Mouse (Mus musculus): Measurements from ENCODE around the gene Patj.

Gene Patj

DNA sequence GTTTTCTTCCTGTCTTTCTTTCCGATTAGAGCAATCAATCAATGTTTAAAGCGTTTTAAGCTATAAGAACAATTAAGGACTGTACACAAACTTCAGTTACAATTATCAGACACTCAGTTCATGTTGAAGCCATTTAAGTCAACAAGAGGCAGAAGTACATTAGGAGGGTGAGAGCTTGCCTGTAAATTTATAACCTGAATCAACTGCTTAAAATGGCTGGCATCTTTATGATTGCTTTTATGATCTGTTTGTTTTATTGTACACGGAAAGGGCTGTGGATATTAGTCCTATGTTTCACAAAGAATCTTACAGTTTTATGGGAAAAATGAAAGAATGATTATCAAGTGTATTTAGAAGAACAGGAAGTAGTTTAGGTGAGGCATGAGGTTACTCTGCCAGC, 45.7 kb downstream of the Patj start:
- in situ Hi-C loops (cut with MboI; ENCODE audit: unreplicated experiment in 2 of 2), result loop anchor here (5.0 to 25.0 kb wide), 6 partner anchors 109 to 1736 kb away; no protein-coding TSS in a partner anchor

DNA sequence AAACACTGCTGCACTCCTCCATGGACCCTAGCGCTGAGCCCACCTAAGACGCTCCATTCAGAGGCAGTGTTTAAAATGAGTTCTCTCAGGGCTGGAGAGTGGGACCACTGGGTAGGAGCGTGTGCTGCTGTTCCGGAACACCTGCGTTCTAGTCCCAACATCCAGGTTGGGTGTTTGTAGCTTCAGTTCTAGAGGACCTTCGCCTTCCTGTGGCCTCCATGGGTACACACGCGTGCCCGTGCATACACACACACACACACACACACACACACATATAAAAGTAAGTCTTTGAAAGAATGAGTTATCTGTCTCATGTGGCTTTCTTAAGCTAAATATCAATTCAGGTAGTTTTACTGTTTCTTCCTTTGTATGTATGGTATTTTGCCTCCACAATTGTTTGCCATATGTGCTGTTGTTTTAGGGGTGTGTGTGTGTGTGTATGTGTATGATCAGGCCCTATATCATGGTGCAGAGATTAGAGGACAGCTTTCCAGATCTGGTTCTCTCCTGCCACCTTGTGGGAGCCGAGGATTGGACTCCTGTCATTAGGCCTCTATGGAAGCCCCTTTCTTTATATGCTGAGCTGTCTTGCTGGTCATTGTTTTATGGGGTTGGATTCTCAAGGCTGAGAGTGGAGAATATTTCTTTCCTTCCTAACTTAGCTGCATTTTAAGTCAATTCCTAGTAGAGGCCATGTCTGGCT, 49.0 kb downstream of the Patj start:
- in situ Hi-C loops (cut with MboI; ENCODE audit: unreplicated experiment in 2 of 2), result loop anchor here (5.0 to 25.0 kb wide), 7 partner anchors 112 to 1740 kb away; no protein-coding TSS in a partner anchor

DNA sequence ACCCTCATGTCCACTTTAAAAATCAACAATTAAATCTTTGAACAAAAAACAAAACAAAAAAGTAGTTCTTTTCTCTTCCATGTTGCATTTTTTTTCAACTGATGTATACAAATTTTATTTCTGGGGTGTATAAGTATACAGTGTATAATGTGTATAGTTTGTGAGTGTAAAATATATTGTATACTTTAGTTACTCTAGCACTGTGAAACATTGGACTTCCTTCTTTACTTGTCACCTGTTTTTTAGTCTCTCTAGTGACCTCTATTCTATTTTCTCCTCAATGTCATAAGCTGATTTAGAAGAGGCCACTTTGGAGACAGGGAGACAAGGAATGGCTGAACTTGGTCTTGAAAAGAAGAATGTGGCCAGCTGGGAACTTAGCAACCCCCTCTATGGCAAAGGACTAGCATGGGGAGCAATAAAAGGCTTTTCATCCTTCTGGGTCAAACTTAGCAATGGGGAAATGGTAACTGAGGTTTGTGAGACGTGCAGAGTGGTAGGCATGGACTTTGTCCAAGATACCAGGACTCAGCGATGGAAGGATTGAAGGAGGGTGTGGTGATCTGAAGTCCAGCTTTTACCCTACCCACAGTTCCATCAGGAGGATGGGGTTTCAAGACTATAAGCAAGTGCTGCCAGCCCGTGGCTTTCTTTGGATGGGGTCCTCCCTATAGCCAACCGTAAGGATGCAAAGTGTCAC, 54.1 kb downstream of the Patj start:
- in situ Hi-C loops (cut with MboI; ENCODE audit: unreplicated experiment in 2 of 2), result loop anchor here (5.0 to 25.0 kb wide), 6 partner anchors 125 to 1745 kb away; partner anchors contain the start of gene Atg4c (in 1 of the 2)

DNA sequence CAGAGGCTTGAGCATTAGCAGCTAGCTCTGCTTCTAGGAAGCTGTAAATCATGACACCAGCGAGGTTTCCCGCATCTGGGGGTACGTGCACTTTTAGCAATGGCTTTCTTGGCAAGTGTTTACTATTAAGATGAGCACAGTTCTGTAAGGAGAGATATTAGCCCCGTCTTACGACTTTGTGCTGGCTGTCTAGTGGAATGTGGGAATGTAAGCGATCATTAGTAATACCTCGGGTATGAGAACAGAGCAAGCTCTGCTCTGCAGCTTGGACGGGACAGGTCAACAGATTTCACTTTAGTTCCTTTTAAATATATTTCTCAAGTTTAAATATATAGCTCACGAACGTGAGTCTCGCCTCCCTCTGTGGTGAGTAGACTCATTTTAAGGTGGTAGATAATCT, 54.7 kb downstream of the Patj start:
- in situ Hi-C loops (cut with MboI; ENCODE audit: unreplicated experiment in 2 of 2), result loop anchor here in 1 of 2 experiments (25.0 kb wide), 1 partner anchor 737 kb away; the partner anchor contains the start of gene Atg4c

DNA sequence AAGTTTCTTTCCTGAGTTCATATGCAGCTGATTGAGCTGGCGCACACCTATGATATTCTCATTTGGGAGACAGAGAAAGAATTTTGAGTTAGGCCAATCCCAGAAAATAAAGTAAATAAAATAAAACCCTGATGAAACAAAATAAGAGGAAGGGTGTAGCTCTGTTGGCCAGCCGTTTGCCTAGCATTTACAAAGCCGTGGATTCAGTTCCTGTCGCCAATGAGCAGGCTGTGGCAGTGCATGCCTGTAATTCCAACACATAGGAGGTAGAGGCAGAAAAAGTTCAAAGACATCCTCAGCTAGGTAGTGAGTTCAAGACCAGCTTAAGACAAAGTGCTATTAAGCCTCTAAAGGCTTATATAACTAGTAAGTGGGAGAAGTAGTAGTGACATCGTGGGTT, 55.2 kb downstream of the Patj start:
- in situ Hi-C loops (cut with MboI; ENCODE audit: unreplicated experiment in 2 of 2), result loop anchor here in 1 of 2 experiments (25.0 kb wide), 1 partner anchor 736 kb away; the partner anchor contains the start of gene Atg4c

DNA sequence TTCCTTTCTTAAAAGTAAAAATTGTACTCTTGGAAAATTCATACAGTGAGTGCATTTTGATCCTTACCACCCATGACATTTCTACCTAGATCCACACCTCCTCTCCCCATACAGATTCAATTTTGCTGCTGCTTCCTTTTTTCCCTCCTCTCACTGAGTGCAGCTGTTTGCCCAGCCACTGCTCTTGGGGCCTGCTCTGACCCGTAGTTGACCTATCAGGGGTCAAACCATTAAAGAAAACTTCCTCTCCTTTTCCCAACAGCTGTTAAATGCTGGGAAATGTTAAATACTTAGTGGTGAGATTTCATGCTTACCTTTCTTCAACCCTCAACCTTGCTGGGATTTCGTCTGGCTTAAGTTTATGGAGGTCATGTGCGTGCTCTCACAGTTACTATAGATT, 55.7 kb downstream of the Patj start:
- in situ Hi-C loops (cut with MboI; ENCODE audit: unreplicated experiment in 2 of 2), result loop anchor here in 1 of 2 experiments (25.0 kb wide), 1 partner anchor 736 kb away; the partner anchor contains the start of gene Atg4c

DNA sequence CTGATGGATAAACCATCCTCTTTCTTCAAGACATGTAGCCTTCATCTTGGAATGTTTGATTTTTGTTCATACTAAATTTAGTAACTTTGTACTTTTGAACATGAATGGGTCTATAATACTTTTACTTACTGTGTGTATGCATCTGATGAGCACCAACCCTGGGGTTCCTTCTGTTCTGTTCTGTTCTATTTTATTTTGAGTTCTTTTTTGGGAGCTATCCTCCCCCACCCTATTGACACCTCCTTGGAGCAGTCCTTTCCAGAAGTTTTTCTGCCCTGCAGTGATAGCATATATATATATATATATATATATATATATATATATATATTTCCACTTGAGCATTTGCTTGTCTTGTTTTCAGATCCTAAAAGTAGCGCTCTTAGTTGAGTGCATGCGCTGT, 57.1 kb downstream of the Patj start:
- in situ Hi-C loops (cut with MboI; ENCODE audit: unreplicated experiment in 2 of 2), result loop anchor here in 1 of 2 experiments (25.0 kb wide), 1 partner anchor 735 kb away; the partner anchor contains the start of gene Atg4c

DNA sequence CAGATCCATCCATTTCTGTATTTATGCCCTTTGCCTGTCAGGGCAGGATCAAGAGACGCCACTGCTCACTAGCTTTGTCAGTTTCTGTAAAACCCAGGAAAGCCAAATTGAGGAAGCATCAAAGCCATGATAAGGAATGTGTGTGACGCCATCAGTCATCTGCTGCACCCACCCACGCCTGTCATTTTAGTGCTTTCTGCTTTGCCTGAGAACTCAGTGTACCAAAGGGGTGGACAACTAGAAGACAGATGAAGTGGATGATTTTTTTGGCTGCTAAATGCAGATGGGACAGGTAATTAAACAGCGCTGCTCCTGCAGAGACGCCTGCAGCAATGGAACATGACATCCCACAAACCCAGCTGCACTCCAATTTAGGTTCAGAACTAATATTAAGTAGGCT, 57.6 kb downstream of the Patj start:
- in situ Hi-C loops (cut with MboI; ENCODE audit: unreplicated experiment in 2 of 2), result loop anchor here in 1 of 2 experiments (25.0 kb wide), 1 partner anchor 734 kb away; the partner anchor contains the start of gene Atg4c

DNA sequence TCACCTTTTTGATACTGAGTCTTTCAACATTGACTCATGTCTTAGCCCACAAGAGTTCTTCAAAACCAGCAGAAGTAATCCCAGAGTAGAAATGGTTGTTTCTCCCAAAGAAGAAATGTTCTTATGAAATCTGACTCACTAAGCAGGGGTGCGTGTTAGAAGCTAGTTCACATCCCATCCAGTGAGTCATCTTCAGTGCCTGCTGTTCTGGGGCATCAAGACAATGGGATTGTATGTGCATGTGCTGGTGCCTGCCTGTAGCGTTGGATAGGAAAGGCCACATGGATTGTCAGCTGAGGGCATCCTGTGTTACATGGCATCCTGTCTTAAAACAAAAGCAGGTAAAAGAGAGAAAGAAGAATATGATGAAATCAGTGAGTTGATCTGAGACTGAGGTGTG, 59.8 kb downstream of the Patj start:
- in situ Hi-C loops (cut with MboI; ENCODE audit: unreplicated experiment in 2 of 2), result loop anchor here in 1 of 2 experiments (25.0 kb wide), 1 partner anchor 732 kb away; the partner anchor contains the start of gene Atg4c

DNA sequence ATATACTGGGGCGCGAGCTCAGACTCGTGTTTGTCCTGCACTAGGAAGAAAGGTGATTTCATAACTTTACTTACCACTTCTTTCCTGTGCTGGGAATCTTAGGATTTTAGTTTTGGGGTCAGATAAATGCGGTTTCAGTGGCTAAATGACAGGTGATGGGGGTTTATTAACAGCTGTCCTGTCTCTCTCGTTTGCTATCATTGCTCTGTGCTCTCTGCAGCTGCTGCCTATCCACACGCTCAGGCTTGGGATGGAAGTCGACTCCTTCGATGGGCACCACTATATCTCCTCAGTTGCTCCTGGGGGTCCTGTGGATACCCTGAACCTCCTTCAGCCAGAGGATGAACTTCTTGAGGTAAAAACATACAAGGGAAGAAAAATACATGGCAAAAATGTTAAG, 60.3 kb downstream of the Patj start:
- in situ Hi-C loops (cut with MboI; ENCODE audit: unreplicated experiment in 2 of 2), result loop anchor here in 1 of 2 experiments (25.0 kb wide), 1 partner anchor 731 kb away; the partner anchor contains the start of gene Atg4c

DNA sequence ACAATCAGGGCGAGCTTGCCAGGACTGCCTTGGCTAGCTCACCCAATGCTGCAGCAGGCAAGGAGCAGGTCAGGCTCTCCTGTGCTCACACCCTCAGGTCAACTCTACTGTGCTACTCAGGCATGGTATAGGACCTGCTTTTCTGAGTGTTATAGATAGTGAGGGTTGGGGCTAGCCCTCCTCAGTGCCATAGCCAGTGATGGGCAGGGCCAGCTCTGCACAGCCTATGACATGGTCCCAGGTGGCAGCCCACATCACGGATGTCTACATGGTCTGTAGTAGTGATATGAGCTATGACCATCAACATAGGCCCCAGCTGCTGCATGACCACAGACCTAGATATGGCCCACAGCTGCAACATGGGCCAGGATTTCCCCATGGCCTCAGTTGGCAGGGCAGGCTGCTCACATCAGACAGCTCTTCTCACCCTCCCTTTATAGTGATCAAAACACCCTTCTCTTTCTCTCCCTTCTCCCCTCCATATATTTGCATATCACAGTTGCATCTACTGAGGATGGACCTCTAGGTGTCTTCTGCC, 66.3 kb downstream of the Patj start:
- in situ Hi-C loops (cut with MboI; ENCODE audit: unreplicated experiment in 2 of 2), result loop anchor here in 1 of 2 experiments (25.0 kb wide), 1 partner anchor 725 kb away; the partner anchor contains the start of gene Atg4c

DNA sequence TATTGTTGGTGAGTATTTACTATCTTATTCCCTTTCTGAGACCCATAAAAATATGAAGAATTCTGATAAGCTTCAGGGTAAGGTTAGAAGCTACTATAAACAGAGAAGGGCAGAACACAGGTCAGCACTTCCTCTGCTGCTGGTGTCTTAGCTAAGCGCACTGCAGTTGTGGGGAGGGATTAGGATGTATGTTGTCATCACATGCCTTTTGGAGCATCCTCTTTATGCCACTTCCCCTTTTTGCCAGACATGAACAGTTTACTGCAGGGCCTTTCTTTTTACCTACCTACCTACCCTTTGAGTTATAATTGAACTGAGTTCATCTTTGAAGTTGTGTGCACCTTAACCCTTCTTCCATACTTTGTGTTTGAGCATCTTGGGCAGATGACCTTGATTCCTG, 69.9 kb downstream of the Patj start:
- in situ Hi-C loops (cut with MboI; ENCODE audit: unreplicated experiment in 2 of 2), result loop anchor here in 1 of 2 experiments (25.0 kb wide), 1 partner anchor 722 kb away; the partner anchor contains the start of gene Atg4c

DNA sequence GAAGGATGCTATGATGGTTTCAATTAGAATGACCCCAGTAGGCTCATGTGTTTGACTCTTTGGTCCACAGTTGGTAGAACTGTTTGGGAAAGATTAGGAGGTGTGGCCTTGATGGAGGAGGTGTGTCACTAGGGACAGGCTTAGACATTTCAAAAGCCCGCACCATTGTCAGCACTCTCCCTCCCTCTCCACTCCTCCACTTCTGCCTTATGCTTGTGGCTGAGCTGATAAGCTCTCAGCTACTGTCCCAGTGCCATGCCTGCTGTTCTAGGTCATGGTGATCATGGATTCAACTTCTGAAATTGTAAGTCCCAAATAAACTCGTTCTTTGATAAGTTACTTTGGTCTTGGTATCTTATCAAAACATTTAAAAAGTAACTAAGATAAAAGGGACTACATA, 70.3 kb downstream of the Patj start:
- in situ Hi-C loops (cut with MboI; ENCODE audit: unreplicated experiment in 2 of 2), result loop anchor here in 1 of 2 experiments (25.0 kb wide), 1 partner anchor 721 kb away; the partner anchor contains the start of gene Atg4c

DNA sequence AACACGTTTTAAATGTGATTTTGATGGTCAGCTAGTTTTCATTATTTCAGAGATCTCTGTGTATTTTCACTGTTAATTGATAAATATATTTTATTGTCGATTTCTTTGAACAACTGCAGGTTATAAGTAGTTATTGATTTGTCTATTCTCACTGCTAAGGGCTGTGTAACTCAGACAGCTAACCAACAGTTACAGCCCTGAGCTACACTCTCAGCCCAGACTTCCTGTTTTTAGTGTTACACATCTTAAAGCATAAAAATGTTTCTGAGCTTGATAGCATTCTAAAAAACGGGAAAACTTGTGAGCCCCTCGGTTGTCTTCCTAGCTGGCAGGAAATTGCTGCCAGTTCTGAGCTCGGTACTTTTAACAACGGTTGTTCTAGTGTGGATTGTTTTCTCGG, 75.8 kb downstream of the Patj start:
- in situ Hi-C loops (cut with MboI; ENCODE audit: unreplicated experiment in 2 of 2), result loop anchor here in 1 of 2 experiments (25.0 kb wide), 1 partner anchor 716 kb away; the partner anchor contains the start of gene Atg4c

DNA sequence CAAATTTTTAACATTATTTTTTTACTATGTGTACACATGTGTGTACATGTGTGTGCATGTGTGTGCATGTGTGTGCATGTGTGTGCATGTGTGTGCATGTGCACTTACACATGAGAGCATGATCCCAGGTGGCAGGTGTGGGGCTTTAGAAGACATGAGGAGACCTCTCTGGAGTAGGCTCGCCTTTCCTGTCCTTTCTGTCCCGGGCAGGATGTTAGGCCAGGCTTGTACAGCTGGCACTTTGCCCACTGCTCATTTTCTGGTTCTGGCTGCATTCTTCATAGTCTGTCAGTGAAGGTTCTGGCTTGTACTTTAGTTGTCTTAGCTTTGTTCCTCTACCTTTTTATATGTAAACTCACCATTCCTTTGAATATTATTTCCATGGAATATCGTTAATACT, 77.9 kb downstream of the Patj start:
- in situ Hi-C loops (cut with MboI; ENCODE audit: unreplicated experiment in 2 of 2), result loop anchor here in 1 of 2 experiments (25.0 kb wide), 1 partner anchor 714 kb away; the partner anchor contains the start of gene Atg4c

DNA sequence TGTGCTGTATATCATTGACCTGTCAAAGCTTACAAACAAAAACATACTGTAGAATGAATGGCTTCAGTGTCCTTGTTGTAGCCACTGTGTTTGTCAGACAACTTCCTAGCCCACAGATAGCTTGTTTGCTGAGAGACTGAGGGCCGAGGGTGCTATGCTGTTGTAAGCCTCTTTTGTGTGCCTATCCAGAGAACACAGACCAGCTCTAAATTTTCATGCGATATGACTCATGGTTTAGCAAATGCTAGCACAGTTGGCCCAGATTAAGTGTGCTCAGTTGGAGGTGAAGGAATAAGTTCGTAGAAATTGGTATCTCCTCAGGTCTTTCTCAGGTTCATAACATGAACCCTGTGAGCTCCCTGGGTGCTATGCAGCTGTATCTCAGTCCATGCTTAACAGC, 82.4 kb downstream of the Patj start:
- in situ Hi-C loops (cut with MboI; ENCODE audit: unreplicated experiment in 2 of 2), result no loop called here

DNA sequence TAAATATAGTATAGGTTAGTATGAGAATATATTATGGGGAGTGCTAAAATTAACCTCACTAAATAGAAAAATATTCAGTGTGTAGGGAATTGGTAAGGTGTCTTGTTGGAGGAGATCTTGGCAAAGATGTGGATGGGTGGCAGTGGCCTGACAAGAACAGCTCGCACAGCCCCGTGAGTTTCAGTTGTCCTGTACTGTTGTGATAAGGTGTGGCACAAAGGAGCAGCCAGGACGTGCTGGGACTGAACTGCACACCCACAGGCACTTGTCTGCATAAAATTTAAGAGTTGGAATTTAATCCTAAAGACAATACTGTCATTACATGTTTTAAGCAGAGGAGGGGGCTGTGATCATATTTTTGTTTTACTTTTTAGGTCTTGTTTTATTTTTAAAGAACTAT, 90.9 kb downstream of the Patj start:
- in situ Hi-C loops (cut with MboI; ENCODE audit: unreplicated experiment in 2 of 2), result no loop called here

DNA sequence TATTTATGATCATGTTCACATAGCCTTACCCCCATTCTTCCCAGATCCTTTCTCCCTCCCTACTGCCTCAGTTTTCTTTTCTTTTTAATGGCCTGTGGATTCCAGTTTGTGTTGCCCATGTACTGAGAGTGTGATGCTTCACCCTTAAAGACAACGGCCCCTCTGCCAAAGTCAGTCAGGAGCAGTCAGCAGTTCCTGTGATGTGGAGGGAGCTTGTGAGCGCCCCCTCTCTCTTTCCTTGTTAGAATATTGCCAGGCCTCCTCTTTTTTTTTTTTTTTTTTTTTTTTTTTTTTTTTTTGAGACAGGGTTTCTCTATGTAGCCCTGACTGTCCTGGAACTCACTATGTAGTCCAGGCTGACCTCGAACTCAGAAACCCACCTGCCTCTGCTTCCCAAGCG, 91.3 kb downstream of the Patj start:
- in situ Hi-C loops (cut with MboI; ENCODE audit: unreplicated experiment in 2 of 2), result no loop called here

DNA sequence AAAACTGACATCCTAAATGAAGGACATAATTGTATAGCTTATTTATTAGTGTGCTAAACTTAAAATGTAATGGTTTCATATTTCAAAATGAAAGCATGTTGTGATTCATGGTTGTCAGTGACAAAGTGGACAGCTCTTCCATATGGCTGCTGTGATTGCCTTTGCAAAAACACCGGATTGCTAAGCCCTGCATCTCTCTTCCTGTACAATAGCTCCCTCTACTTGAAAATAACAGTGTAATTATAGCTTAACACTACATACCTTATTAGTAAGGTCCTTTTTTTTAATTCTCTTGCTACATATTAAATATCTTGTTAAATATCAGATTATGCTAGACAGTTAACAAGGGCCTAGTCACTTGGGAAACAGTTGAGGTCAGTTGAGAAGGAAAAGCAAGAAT, 93.8 kb downstream of the Patj start:
- in situ Hi-C loops (cut with MboI; ENCODE audit: unreplicated experiment in 2 of 2), result no loop called here

DNA sequence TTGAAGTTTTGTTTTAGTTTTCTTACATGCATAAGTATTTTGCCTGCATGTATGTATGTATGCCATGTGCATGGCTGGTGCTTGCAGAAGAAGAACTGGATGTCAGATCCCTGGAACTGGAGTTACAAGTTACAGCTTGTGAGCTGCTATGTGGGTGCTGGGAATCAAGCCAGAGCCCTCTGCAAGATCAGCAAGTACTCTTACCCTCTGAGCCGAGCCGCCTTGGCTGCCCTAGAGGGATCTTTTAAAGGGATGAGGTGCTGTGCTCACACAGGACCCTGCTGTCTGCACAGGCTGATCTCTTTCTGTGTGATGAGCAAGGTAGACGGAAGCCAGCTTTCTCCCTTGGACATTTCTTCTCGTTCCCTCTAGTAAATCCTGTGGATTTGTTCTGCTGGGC, 102.8 kb downstream of the Patj start:
- in situ Hi-C loops (cut with MboI; ENCODE audit: unreplicated experiment in 2 of 2), result no loop called here

DNA sequence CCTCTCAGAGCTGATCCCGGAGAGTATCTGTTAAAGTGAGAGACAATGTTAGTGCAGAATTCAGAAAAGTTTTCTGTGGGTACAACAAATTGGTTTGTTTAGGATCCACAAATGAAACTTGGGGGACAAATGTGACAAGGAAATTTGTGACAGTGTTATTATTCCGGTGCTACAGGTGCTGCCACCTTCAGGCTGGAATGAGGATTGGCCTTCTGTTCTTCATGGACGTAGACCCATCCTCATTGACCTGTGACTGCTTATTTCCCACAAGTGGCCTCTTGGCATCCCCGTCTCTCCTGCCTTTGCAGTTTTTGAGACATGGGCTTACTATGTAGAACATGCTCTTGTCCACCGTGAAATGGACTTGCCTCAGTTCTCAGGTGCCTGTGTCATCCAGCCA, 104.6 kb downstream of the Patj start:
- in situ Hi-C loops (cut with MboI; ENCODE audit: unreplicated experiment in 2 of 2), result no loop called here
